Mouse (Mus musculus) olfactory bulb, adult 2 months (tissue): ENCODE results near the gene Fryl.

Experiments used
- CTCF ChIP-seq: fragments of 200-500 bp; IDR thresholded peaks from 2 replicates; pipeline ENCODE4 v1.5.1; 2012; ENCODE audit warnings: low read depth, mild to moderate bottlenecking, low read length, moderate library complexity; ENCODE audit not compliant: insufficient read depth
- POLR2A ChIP-seq: fragments of 200-500 bp; IDR thresholded peaks from 2 replicates; pipeline ENCODE4 v1.6.1; 2012; ENCODE audit warnings: mild to moderate bottlenecking, low read depth, low read length, moderate library complexity; ENCODE audit not compliant: insufficient read depth

GRCm38 (mm10) chr5:73244403-73244802, 12.0 kb downstream of the Fryl start:
- no peak for TF ChIP-seq CTCF
- no peak for TF ChIP-seq POLR2A
